Mouse (Mus musculus) thymus, adult 2 months (tissue): ENCODE data around the gene Pde10a. TPM values are rescaled to one million over a fixed set of nuclear protein-coding genes. Genes with fewer than 3 reads are reported as not detected.

ENCODE experiments used
- DNase-seq: peaks from one replicate; pipeline ENCODE4 v3.0.0; 2021
- H3K27ac ChIP-seq: fragments of 200-500 bp; 2 replicates; pipeline ENCODE4 v1.5.1; 2012; ENCODE audit warnings: low read length, control low read depth; ENCODE audit not compliant: control insufficient read depth, insufficient read depth
- H3K27me3 ChIP-seq: fragments of 200-500 bp; 2 replicates; pipeline ENCODE4 v1.6.1; 2012; ENCODE audit warnings: mild to moderate bottlenecking, low read length, moderate library complexity, mixed read lengths; ENCODE audit not compliant: control insufficient read depth, insufficient read depth
- H3K36me3 ChIP-seq: fragments of 200-500 bp; 2 replicates; pipeline ENCODE4 v1.6.1; 2012; ENCODE audit warnings: mild to moderate bottlenecking, low read length, moderate library complexity; ENCODE audit not compliant: control insufficient read depth, insufficient read depth
- H3K4me1 ChIP-seq: fragments of 200-500 bp; replicated peaks from 2 replicates; pipeline ENCODE4 v1.6.1; 2012; ENCODE audit warnings: low read length; ENCODE audit not compliant: control insufficient read depth, insufficient read depth
- H3K4me3 ChIP-seq: fragments of 200-500 bp; 2 replicates; pipeline ENCODE4 v1.5.1; 2012; ENCODE audit warnings: mild to moderate bottlenecking, low read length, control low read depth, moderate library complexity; ENCODE audit not compliant: control insufficient read depth, insufficient read depth
- CTCF ChIP-seq: fragments of 200-500 bp; IDR thresholded peaks from 2 replicates; pipeline ENCODE4 v1.5.1; 2012; ENCODE audit warnings: mild to moderate bottlenecking, control low read depth, low read length, moderate library complexity, borderline replicate concordance; ENCODE audit not compliant: control insufficient read depth, poor library complexity, insufficient read depth; ENCODE audit errors: extremely low read depth
- POLR2A ChIP-seq: fragments of 200-500 bp; IDR thresholded peaks from 2 replicates; pipeline ENCODE4 v1.6.1; 2012; ENCODE audit warnings: mild to moderate bottlenecking, low read length, control low read depth, moderate library complexity; ENCODE audit not compliant: control insufficient read depth, poor library complexity, insufficient read depth; ENCODE audit errors: extremely low read depth
- WGBS: fragments of 180-500 bp; shearing (Covaris S2); methylation state at CpG from one replicate; pipeline ENCODE4 v1.1.7; 2018; 5-methylcytosine and 5-hydroxymethylcytosine counted together
- polyA plus RNA-seq: library from polyadenylated mRNA; depleted of rRNA; stranded (reverse); fragments of >200 nt; gene quantifications from 2 replicates; pipeline ENCODE4 v1.2.3, GENCODE M21; 2012

The Pde10a gene
- polyA plus RNA-seq, 1 experiment = 4.8 TPM

DNA sequence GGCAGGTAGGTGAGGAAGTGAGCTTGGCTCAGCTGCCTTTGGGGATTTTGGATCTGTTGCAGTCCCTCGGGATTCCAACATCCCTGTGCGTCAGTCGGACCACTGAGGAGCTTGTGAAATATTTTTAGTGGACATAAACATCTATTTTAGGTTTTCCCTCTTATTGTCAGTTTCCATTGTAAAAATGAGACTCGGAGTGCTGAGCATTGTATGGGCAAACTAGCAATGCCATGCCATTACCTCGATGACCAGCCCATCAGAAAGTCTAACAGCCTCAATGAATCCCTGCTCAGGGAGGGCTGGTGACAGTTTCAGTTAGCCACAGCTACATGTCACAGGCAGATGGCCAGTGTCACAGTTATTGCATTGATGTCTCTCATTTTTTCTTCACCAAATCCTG is 80.7 kb downstream of the Pde10a start:
- Histone ChIP-seq H3K27me3 (no peaks in the 10 kb centered on the region), H3K27ac (no peak overlapping the region), H3K4me3 (no peak overlapping the region), H3K36me3 (no peaks in the 10 kb centered on the region), H3K4me1 (no peaks in the 10 kb centered on the region)
- no peak for DNase-seq
- no peak for TF ChIP-seq POLR2A
- TF ChIP-seq CTCF = no peak
- WGBS = 91% methylated on average over 5 of the region's 5 CpGs

- TF ChIP-seq CTCF (no peak), POLR2A (no peak)
- 24% methylated on average over 3 of the region's 3 CpGs for WGBS
- H3K4me3 ChIP-seq = no peak overlapping the region
Measured at GRCm38 (mm10) chr17:8606695-8607094, 81.5 kb downstream of the Pde10a start.

GRCm38 (mm10) chr17:8611916-8612315 is 86.7 kb downstream of the Pde10a start:
- Histone ChIP-seq H3K4me1 (no peaks in the 10 kb centered on the region), H3K4me3 (no peak overlapping the region), H3K27ac (no peak overlapping the region), H3K27me3 (no peaks in the 10 kb centered on the region), H3K36me3 (no peaks in the 10 kb centered on the region)
- WGBS = 87% methylated on average over 4 of the region's 4 CpGs
- no peak for DNase-seq
- TF ChIP-seq POLR2A (no peak), CTCF (no peak)

More at GRCm38 (mm10) chr17:8606695-8607094, 81.5 kb downstream of the Pde10a start:
- H3K27ac ChIP-seq = no peak overlapping the region
- H3K4me1 ChIP-seq = no peaks in the 10 kb centered on the region
- no peaks in the 10 kb centered on the region for H3K36me3 ChIP-seq
- H3K27me3 ChIP-seq = no peaks in the 10 kb centered on the region
- DNase-seq = no peak

GRCm38 (mm10) chr17:8613882-8614551 is 88.8 kb downstream of the Pde10a start:
- H3K36me3 ChIP-seq = no peaks in the 10 kb centered on the region
- H3K4me1 ChIP-seq = no peaks in the 10 kb centered on the region
- H3K27ac ChIP-seq = no peak overlapping the region
- H3K4me3 ChIP-seq = no peak overlapping the region
- 37% methylated on average over 7 of the region's 7 CpGs for WGBS
- DNase-seq = peak; percentile 69
- no peaks in the 10 kb centered on the region for H3K27me3 ChIP-seq
- TF ChIP-seq CTCF (no peak), POLR2A (no peak)

- no peak for TF ChIP-seq CTCF
- no peak for TF ChIP-seq POLR2A
- no peak overlapping the region for H3K4me3 ChIP-seq
- DNase-seq = no peak
- H3K27me3 ChIP-seq = no peaks in the 10 kb centered on the region
- no peaks in the 10 kb centered on the region for H3K36me3 ChIP-seq
- 72% methylated on average over 5 of the region's 5 CpGs for WGBS
- H3K27ac ChIP-seq = no peak overlapping the region
- H3K4me1 ChIP-seq = no peaks in the 10 kb centered on the region
Measured at GRCm38 (mm10) chr17:8620346-8620745, 95.2 kb downstream of the Pde10a start.

GRCm38 (mm10) chr17:8621105-8621504 is 95.9 kb downstream of the Pde10a start:
- H3K4me3 ChIP-seq = no peak overlapping the region
- TF ChIP-seq POLR2A (no peak), CTCF (no peak)
- WGBS = 69% methylated on average over 2 of the region's 2 CpGs

More at GRCm38 (mm10) chr17:8621105-8621504, 95.9 kb downstream of the Pde10a start:
- Histone ChIP-seq H3K27ac (no peak overlapping the region), H3K36me3 (no peaks in the 10 kb centered on the region), H3K27me3 (no peaks in the 10 kb centered on the region), H3K4me1 (no peaks in the 10 kb centered on the region)
- no peak for DNase-seq
